Mouse (Mus musculus): ENCODE data around the gene Edaradd.

Gene Edaradd

GRCm38 (mm10) chr13:12460443-12460842 lies 59.8 kb downstream of the Edaradd start:
- peak; percentile 77 for DNase-seq

- no peak for DNase-seq
These were observed 63.5 kb downstream of the Edaradd start for GRCm38 (mm10) chr13:12456711-12457110.

- no peak for DNase-seq
These were observed 65.4 kb downstream of the Edaradd start for GRCm38 (mm10) chr13:12454686-12455390.

GRCm38 (mm10) chr13:12453150-12453549 lies 67.1 kb downstream of the Edaradd start:
- DNase-seq, result no peak

GRCm38 (mm10) chr13:12442008-12442587 lies 78.1 kb downstream of the Edaradd start:
- no peak for DNase-seq

GRCm38 (mm10) chr13:12440813-12441212 lies 79.4 kb downstream of the Edaradd start:
- no peak for DNase-seq

GRCm38 (mm10) chr13:12439586-12439985 lies 80.7 kb downstream of the Edaradd start:
- DNase-seq, result no peak

- DNase-seq, result no peak
These were observed 86.4 kb downstream of the Edaradd start for GRCm38 (mm10) chr13:12433843-12434242.

GRCm38 (mm10) chr13:12428556-12428955 lies 91.7 kb downstream of the Edaradd start:
- DNase-seq, result no peak
